15 mouse cellular contexts compared by ENCODE assay signal in genomic region chr10:85508193-85508794, GRCm38 (mm10).
DNase-seq lines count a peak whose midpoint lies in the region; ATAC-seq and TF ChIP-seq lines count a peak whose summit lies in the region.
"Had no signal": no experiment of that assay in that cellular context is flagged by ENCODE, and none has a peak within 500 bp of the region (broad histone marks: within the 10 kb centered on the region; RNA-seq: fewer than 3 reads in every experiment).

No protein-coding gene starts in this region.

- TF ChIP-seq CTCF in ES-Bruce4 (IDR thresholded peaks at IDR 0.05; ENCODE audit: low read depth, low read length) = no peak

- TF ChIP-seq EP300 in ES-Bruce4 (IDR thresholded peaks at IDR 0.05; ENCODE audit: insufficient read depth, low read depth, low read length) = no peak

- TF ChIP-seq POLR2A in ES-Bruce4 (IDR thresholded peaks at IDR 0.05; ENCODE audit: insufficient read depth, low read length) = no peak

- peak; percentile 4 for DNase-seq in kidney, adult 9 months
- no peak for DNase-seq in kidney, postnatal 10 days
- peak; percentile 91 for DNase-seq in adrenal gland, adult 8-10 months
- DNase-seq in heart, embryonic 10.5 days (ENCODE audit: low spot score) = no peak
- no peak for DNase-seq in left cerebral cortex, adult 9 months (ENCODE audit: low spot score in 2 of 2)
- DNase-seq: cerebellum, adult 2 months; forebrain, postnatal 0 days; heart, postnatal 14 days; thymus, postnatal 4 days had no signal

- H3K9ac ChIP-seq in ES-Bruce4 (ENCODE audit: low read depth, poor library complexity, severe bottlenecking) = no peak overlapping the region
- no peak overlapping the region for H3K9ac ChIP-seq in kidney, embryonic 16.5 days (replicated peaks; ENCODE audit: low read length)
- H3K9ac ChIP-seq: forebrain, postnatal 0 days; midbrain, embryonic 13.5 days; neural tube, embryonic 12.5 days had no signal

- ATAC-seq in kidney, embryonic 16.5 days (ENCODE audit: low FRiP score, low TSS enrichment) = peak; percentile 76; the same call in 1 of the 2 replicates
- ATAC-seq: forebrain, postnatal 0 days; midbrain, embryonic 13.5 days had no signal

- no peak overlapping the region for H3K4me2 ChIP-seq in kidney, embryonic 16.5 days (replicated peaks; ENCODE audit: low read depth, low read length)
- H3K4me2 ChIP-seq: liver, embryonic 11.5 days; midbrain, embryonic 13.5 days; neural tube, embryonic 12.5 days had no signal

- peaks cover 32% of the 10 kb centered on the region for H3K4me1 ChIP-seq in ES-Bruce4 (ENCODE audit: control insufficient read depth, insufficient read depth, low read length)
- H3K4me1 ChIP-seq in kidney, embryonic 16.5 days (ENCODE audit: insufficient read depth, low read length) = peaks cover 28% of the 10 kb centered on the region
- H3K4me1 ChIP-seq in heart, embryonic 10.5 days = no peaks in the 10 kb centered on the region

- WGBS in kidney, embryonic 16.5 days = 38% methylated on average over 5 of the region's 5 CpGs
- 67% methylated on average over 5 of the region's 5 CpGs for WGBS in heart, embryonic 10.5 days

- H3K36me3 ChIP-seq in ES-Bruce4 (ENCODE audit: control insufficient read depth, insufficient read depth, low read length, poor library complexity, severe bottlenecking) = no peaks in the 10 kb centered on the region
- no peaks in the 10 kb centered on the region for H3K36me3 ChIP-seq in kidney, embryonic 16.5 days (ENCODE audit: insufficient read depth, low read length)
- H3K36me3 ChIP-seq in heart, embryonic 10.5 days = no peaks in the 10 kb centered on the region
- H3K36me3 ChIP-seq: midbrain, embryonic 13.5 days; neural tube, embryonic 12.5 days had no signal

- no peaks in the 10 kb centered on the region for H3K27me3 ChIP-seq in ES-Bruce4 (ENCODE audit: control insufficient read depth, insufficient read depth, low read length, poor library complexity, severe bottlenecking)
- H3K27me3 ChIP-seq in kidney, embryonic 16.5 days (ENCODE audit: insufficient read depth, low read length) = no peaks in the 10 kb centered on the region
- H3K27me3 ChIP-seq in heart, embryonic 10.5 days (ENCODE audit: insufficient read depth, poor library complexity, severe bottlenecking) = no peaks in the 10 kb centered on the region
- H3K27me3 ChIP-seq: CH12.LX; midbrain, embryonic 13.5 days; neural tube, embryonic 12.5 days had no signal

- no peaks in the 10 kb centered on the region for H3K9me3 ChIP-seq in ES-Bruce4 (replicated peaks; ENCODE audit: control insufficient read depth, insufficient read depth, low read length, poor library complexity, severe bottlenecking)
- no peaks in the 10 kb centered on the region for H3K9me3 ChIP-seq in kidney, embryonic 16.5 days (ENCODE audit: low read length)
- no peaks in the 10 kb centered on the region for H3K9me3 ChIP-seq in heart, embryonic 10.5 days
- H3K9me3 ChIP-seq: midbrain, embryonic 13.5 days; neural tube, embryonic 12.5 days had no signal

- H3K4me3 ChIP-seq in ES-Bruce4 (ENCODE audit: low read depth, low read length) = no peak overlapping the region
- H3K4me3 ChIP-seq in kidney, embryonic 16.5 days (ENCODE audit: low read length) = no peak overlapping the region
- no peak overlapping the region for H3K4me3 ChIP-seq in heart, embryonic 10.5 days
- H3K4me3 ChIP-seq: midbrain, embryonic 13.5 days; neural tube, embryonic 12.5 days had no signal

- peak overlapping the region; percentile 5 for H3K27ac ChIP-seq in ES-Bruce4 (ENCODE audit: insufficient read depth, low read length)
- H3K27ac ChIP-seq in kidney, embryonic 16.5 days (ENCODE audit: low read length) = no peak overlapping the region
- no peak overlapping the region for H3K27ac ChIP-seq in heart, embryonic 10.5 days
- H3K27ac ChIP-seq: midbrain, embryonic 13.5 days; neural tube, embryonic 12.5 days had no signal

Comparison
In these comparisons a context has a peak if more than half of its experiments do, and no peak if none do; other contexts are left out.
1. DNase-seq: peak in kidney, adult 9 months (single experiment) and adrenal gland, adult 8-10 months (single experiment); none in kidney, postnatal 10 days (single experiment), heart, embryonic 10.5 days (single experiment) and left cerebral cortex, adult 9 months (0 of 2).